Mouse (Mus musculus) kidney, adult 2 months (tissue): Measurements from ENCODE around the gene Fus.

Experiments
- CTCF ChIP-seq: fragments of 200-500 bp; conservative IDR thresholded peaks from 2 replicates; pipeline ENCODE4 v1.5.1; 2011; ENCODE audit warnings: low read depth, mild to moderate bottlenecking, control low read depth, low read length, moderate library complexity, mixed read lengths; ENCODE audit not compliant: insufficient read depth, insufficient read length
- POLR2A ChIP-seq: fragments of 200-500 bp; IDR thresholded peaks from one replicate; pipeline ENCODE4 v1.6.1; 2011; ENCODE audit warnings: low read depth, low read length, control low read depth

DNA sequence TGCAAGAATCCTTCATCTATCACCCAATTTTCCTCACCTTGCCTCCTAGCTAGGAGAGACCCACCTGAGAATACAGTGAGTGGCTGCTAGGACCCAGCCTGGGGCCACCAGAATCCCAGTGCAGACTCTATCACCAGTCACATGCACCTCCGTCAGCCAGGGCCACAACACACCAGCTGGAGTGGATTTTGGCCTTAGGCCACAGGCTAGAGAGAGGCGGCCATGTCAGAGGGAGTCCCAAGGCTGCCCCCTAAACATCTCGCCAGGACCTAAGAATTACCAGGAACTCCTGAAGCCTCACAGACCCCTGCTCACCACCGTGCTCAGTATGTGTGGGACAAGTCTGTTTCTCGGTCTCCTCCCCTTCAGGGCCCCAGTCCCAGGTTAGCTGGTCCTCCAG is 33.2 kb upstream of the Fus start:
- TF ChIP-seq CTCF, result no peak
- TF ChIP-seq POLR2A, result no peak
